Mouse (Mus musculus): ENCODE measurements around the gene Ifna4.
A peak's percentile ranks its signal among the peaks of the same experiment; 100 is the strongest.

The Ifna4 gene

DNA sequence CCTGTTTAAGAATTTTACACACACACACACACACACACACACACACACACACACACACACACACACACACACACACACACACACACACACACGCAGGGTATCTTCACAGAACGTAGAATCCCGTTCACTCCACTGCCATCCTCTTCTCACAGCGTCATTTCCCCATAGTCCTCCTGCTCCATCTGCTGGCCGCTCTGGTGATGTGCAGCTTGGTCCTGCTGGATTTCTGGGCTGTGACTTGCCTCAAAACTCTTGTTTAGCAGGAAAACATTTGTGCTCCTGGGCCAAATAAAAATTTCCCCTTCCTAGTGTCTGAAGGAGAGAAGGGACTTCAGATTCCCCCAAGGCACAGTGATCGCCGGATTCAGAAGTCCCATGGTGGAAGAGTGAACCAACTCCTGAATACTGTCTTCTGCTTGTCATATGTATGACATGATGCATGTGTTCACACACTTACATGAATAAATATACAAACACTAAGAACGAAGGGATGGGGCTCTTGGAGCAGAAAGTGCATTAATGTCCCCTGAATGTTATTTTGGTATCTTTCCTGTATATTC is 25.8 kb downstream of the Ifna4 start:
- peak; percentile 62 for DNase-seq (ENCODE audit: low spot score)

DNA sequence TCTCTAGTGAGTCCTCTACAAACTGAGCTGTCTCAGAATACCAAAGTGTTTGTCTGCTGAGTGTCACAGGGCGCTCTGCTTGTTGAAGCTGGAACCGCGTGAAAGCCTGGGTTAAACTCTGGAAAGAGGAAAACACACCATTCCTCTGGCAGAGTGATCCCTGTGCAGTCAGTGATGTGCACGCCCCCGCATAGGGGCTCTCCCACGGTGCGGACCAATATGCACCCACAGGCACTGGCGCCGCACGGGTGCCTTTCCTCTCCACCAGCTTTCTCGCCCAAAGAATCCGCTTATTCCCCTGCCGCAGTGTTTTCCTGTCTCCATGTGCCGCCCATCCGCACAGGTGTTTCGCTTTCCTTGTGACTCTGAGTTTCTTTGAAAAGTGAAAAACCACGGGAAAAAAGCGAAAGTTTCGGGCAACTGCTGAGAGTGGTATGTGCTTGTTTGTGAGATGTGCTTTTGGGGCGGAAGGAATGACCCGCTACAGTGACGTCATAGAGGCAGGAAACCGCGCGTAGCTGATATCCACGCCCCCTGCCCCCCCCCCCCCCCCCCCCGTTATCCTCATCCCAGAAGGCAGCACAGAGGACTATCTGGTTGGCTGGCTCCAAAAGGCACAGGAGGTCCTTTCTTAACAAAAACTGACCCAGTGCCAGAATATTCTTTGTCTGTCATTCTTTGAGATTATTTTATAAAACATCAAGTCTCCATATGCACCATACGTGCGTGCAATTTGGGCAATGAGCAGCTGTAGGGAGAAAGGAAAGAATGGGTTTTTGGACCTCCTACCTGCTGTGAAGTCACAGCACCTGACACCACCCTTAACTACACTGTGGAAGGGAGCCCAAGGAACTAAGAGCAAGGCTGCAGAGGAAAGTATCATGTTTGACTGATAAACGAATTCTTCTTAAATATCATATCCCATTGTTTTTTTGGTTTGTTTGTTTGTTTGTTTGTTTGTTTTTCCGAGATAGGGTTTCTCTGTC is 26.6 kb downstream of the Ifna4 start:
- peak; percentile 45 for DNase-seq (ENCODE audit: low spot score)

DNA sequence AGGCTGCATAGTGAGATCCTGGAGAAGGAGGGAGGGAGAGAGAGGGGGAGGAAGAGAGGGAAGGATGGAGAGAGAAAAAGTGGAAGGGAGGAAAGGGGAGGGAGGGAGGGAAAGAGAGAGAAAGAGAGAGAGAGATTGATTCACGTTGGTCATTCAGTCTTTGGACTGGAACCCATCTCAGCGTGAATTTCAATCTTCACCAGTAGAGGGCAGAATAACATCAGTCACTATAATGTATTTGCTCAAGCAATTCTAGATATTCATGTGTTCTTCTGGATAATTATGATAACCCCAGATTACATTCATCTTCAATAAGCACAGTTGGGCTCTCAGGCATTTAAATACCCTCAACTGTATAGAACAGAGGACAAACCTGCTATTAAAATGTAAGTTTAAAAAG is 31.0 kb downstream of the Ifna4 start:
- DNase-seq (ENCODE audit: low spot score), result peak; percentile 56

- DNase-seq (ENCODE audit: low spot score), result no peak
These were observed 33.9 kb downstream of the Ifna4 start for GRCm38 (mm10) chr4:88875435-88876095.

GRCm38 (mm10) chr4:88876520-88876919 is 34.9 kb downstream of the Ifna4 start:
- DNase-seq (ENCODE audit: low spot score), result no peak

DNA sequence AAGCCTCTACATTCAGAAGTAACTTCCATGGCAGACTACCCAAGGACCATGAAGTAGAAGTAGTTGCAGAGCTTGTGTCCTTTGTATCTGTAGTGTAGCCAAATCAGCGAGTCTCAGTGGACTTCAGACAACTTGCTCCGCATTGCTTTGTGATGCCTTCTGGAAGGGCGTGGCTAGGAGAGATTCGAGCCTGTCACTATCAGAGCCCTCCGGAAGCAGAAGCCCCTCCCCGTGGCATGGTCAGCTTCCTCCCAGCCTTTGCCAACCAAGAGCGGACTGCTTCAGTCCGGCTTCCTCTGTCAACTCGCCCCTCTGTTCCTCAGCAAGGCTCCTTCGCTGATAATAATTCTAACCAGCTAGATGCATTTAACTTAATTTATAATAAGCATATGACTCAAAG is 36.6 kb downstream of the Ifna4 start:
- no peak for DNase-seq (ENCODE audit: low spot score)

DNA sequence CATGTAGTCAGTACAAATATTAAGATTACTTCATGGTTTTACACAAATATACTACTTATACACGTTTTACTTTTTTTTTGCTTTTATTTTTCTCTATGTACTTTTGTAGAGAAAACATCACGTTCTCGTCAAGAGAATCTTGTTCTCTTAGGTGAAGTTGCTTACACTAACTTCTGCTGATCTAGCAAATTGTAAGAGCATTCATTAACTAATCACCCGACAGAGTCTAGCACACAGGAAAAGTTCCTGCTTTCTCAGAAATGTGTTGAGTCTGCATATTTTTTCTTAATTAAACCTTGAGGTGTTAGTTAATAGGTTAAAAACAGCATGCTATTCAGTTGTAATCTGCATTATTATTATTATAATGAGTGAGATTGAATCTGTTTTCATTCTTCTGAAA is 37.1 kb downstream of the Ifna4 start:
- DNase-seq (ENCODE audit: low spot score), result no peak

- no peak for DNase-seq (ENCODE audit: low spot score)
These were observed 38.4 kb downstream of the Ifna4 start, which contains the start of gene Ifne for GRCm38 (mm10) chr4:88880101-88880500. Ifne (minus strand) TSS chr4:88880201.

- no peak for DNase-seq (ENCODE audit: low spot score)
These were observed 46.6 kb downstream of the Ifna4 start for GRCm38 (mm10) chr4:88888236-88888635.
